Mouse (Mus musculus) forebrain, embryonic 16.5 days (tissue): Measurements from ENCODE around the gene Mpl. TPM values are rescaled to one million over a fixed set of nuclear protein-coding genes. Genes with fewer than 3 reads are reported as not detected.

Experiments used
- ATAC-seq: fragments of 200-750 bp; cut with Nextera tagmentation; 2 replicates; pipeline ENCODE4 v1.8.0; 2017; ENCODE audit warnings: mild to moderate bottlenecking, moderate library complexity
- H3K27ac ChIP-seq: fragments of 300-500 bp; sonication (generic); 2 replicates; pipeline ENCODE4 v1.5.1; 2014; ENCODE audit warnings: low read length, control low read depth
- H3K27me3 ChIP-seq: fragments of 300-500 bp; sonication (generic); replicated peaks from 2 replicates; pipeline ENCODE4 v1.6.1; 2014; ENCODE audit warnings: low read length; ENCODE audit not compliant: control insufficient read depth, insufficient read depth
- H3K36me3 ChIP-seq: fragments of 300-500 bp; sonication (generic); 2 replicates; pipeline ENCODE4 v1.6.1; 2014; ENCODE audit not compliant: control insufficient read depth, insufficient read depth
- H3K4me1 ChIP-seq: fragments of 300-500 bp; sonication (generic); replicated peaks from 2 replicates; pipeline ENCODE4 v1.6.1; 2014; ENCODE audit warnings: low read length; ENCODE audit not compliant: control insufficient read depth, insufficient read depth
- H3K4me2 ChIP-seq: fragments of 300-500 bp; sonication (generic); 2 replicates; pipeline ENCODE4 v1.6.1; 2014; ENCODE audit warnings: mild to moderate bottlenecking, low read length, control low read depth
- H3K4me3 ChIP-seq: fragments of 300-500 bp; sonication (generic); replicated peaks from 2 replicates; pipeline ENCODE4 v1.5.1; 2014; ENCODE audit warnings: mild to moderate bottlenecking, low read length, control low read depth
- H3K9ac ChIP-seq: fragments of 300-500 bp; sonication (generic); replicated peaks from 2 replicates; pipeline ENCODE4 v1.6.1; 2014; ENCODE audit warnings: low read depth, low read length, control low read depth
- H3K9me3 ChIP-seq: fragments of 300-500 bp; sonication (generic); 2 replicates; pipeline ENCODE4 v1.6.1; 2016; ENCODE audit warnings: low read length; ENCODE audit not compliant: control insufficient read depth
- WGBS: fragments of 180-500 bp; shearing (Covaris S2); extraction: QIAGEN DNeasy Blood & Tissue Kit; methylation state at CpG from one replicate; pipeline ENCODE4 v1.1.7; 2014; 5-methylcytosine and 5-hydroxymethylcytosine counted together
- polyA plus RNA-seq: library from polyadenylated mRNA; unstranded; fragments of >200 nt; fragmentation: Nextera tagmentation; extraction: Ambion mirVana; gene quantifications from 2 replicates; pipeline ENCODE4 v1.2.1, GENCODE M21; 2015

Gene Mpl
- polyA plus RNA-seq, 1 experiment from 2014 or later: not detected

DNA sequence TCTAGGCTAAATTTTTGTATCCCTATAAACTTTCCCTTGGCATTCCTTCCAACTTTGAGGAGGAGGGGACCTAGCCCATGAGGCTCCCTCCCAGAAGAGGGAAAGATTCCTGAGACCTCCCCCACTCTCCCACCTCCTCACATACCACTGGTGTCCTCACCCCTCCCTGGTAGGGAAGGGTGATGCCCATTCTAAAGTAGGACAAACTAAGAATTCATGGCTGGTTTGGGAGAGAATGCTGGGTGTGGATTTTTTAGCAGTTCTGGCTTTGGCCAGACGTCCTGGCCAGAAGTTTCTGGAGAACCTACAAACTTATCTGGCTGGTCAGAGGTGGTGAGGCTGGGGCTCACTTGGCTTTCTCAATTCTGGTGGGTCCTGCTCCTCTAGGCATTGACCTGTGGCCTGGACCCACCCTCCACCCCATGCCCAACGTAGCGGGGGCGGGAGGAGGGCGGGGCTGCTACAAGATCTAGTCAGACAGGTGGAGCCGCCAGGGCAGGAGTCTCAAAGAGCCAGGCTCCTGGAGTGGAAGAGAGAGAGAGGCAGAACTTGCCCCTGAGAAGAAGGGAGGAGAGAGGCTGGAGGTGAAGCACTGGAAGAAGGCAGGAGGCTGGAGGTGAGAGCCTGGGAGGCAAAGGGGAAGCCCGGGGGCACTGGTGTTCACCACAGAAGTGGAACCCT, 28.0 kb downstream of the Mpl start:
- no peaks in the 10 kb centered on the region for H3K27me3 ChIP-seq
- H3K4me1 ChIP-seq: peaks cover 18% of the 10 kb centered on the region
- no peak overlapping the region for H3K9ac ChIP-seq
- H3K9me3 ChIP-seq: no peaks in the 10 kb centered on the region
- H3K27ac ChIP-seq: no peak overlapping the region
- ATAC-seq: no peak
- H3K36me3 ChIP-seq: peaks cover 4% of the 10 kb centered on the region; the same call in 1 of the 2 replicates
- 59% methylated on average over 7 of the region's 7 CpGs for WGBS
- H3K4me2 ChIP-seq: no peak overlapping the region
- H3K4me3 ChIP-seq: no peak overlapping the region

DNA sequence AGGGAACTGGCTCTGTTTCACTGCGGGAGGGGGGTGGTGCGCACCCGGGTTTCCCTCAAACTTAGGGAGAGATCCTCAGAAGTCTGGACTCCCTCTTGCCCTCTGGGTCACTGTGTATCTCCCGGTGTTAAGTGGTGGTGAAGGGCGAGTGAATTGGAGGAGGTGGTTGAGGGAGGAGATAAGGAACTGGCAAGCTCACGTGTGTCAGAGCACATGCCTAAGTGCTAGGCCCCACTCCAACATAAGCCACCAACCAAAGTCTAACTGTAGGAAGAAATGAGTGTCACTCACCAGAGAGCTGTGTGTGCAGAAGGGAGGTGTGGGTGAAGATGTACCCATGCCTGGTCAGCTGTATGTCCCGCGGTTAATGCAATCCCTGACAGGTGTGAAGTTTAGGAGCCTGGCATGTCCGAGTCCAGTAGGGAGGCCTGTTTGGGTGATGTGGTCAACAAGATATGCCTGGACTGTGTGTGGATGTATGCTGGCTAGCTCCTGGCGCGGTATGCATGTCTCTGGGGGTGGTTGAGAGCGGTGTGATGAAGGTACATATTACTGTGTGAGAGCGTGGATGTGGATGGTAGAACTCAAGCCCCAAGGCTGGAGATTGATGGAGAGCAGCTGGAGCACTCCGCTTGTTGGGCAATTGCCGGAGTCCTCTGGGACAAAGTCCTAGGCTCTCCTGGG, 28.6 kb downstream of the Mpl start:
- Histone ChIP-seq H3K27ac (peak overlapping the region; percentile 37), H3K4me2 (peak overlapping the region; percentile 80), H3K4me1 (peaks cover 18% of the 10 kb centered on the region), H3K4me3 (peak overlapping the region; percentile 48), H3K9ac (peak overlapping the region; percentile 73), H3K27me3 (no peaks in the 10 kb centered on the region), H3K36me3 (peaks cover 4% of the 10 kb centered on the region; the same call in 1 of the 2 replicates), H3K9me3 (no peaks in the 10 kb centered on the region)
- peak; percentile 8; the same call in 1 of the 2 replicates for ATAC-seq
- 55% methylated on average over 15 of the region's 15 CpGs for WGBS

DNA sequence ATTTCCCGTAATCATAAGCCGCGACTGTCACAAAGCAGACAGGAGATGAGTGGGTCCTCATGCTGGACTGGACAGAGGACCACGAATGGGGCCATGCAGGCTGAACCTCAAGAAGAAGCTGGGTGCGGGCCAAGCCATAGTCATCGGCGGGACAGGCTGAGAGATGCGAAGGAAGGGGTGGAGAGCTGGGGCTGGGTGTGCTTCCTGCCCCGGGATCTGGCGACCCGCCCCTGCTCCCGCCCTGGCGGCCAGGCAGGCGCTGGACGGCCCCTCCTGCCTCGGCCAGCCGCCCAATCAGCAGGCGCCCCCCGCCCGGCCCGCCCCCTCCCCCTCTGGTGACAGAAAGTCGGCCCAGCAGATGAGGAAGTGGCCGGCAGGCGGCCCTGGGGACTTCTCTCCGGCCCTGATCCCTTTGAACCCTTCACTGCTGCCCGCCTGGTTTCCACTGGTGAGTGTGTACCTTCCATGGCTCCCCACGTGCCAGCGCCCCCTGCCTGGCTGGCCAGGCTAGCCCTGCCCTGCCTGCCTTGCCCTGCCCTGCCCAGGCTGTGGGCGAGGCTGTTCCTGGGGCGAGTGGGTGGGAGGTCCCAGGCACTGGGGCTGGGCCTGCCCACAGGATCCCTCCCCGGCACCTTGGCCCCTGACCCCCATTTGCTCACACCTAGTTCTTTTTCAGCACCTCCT, 29.4 kb downstream of the Mpl start, which contains the start of gene Elovl1:
Elovl1 (plus strand) TSS at position 326 of the 684 bp plus-strand sequence.
- peak; percentile 91 for ATAC-seq
- Histone ChIP-seq H3K27ac (peak within 1 kb of the TSS; percentile 37), H3K9ac (peak within 1 kb of the TSS; percentile 73), H3K36me3 (peaks cover 4% of the 10 kb centered on the region; the same call in 1 of the 2 replicates), H3K27me3 (no peaks in the 10 kb centered on the region), H3K4me3 (peak within 1 kb of the TSS; percentile 48), H3K4me1 (peaks cover 18% of the 10 kb centered on the region), H3K9me3 (no peaks in the 10 kb centered on the region), H3K4me2 (peak within 1 kb of the TSS; percentile 80)
- WGBS: under 1% methylated on average over 22 of the region's 31 CpGs

DNA sequence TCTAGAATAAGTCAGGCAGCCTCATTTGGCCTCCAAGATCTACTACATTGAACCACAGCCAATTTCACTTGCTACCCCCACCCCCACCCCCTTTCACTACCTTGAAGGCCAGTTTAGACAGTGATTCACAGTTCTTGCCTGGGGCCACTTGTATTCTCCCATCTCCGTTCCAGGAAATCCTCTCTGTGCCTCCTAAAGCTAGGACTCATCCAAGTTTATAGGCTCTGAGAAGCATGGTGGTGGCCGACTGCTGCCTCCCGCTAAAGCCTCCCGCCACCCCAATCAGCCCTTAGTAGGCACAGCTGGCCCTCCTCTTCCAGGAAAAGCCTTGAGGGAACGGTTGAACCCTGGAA, 29.9 kb downstream of the Mpl start:
- 0% methylated on average over 5 of the region's 5 CpGs for WGBS
- Histone ChIP-seq H3K36me3 (peaks cover 4% of the 10 kb centered on the region; the same call in 1 of the 2 replicates), H3K27me3 (no peaks in the 10 kb centered on the region), H3K27ac (peak overlapping the region; percentile 31; the same call in 1 of the 2 replicates), H3K4me2 (peak overlapping the region; percentile 80), H3K4me1 (peaks cover 18% of the 10 kb centered on the region), H3K9ac (peak overlapping the region; percentile 73), H3K9me3 (no peaks in the 10 kb centered on the region), H3K4me3 (peak overlapping the region; percentile 48)
- ATAC-seq: no peak

DNA sequence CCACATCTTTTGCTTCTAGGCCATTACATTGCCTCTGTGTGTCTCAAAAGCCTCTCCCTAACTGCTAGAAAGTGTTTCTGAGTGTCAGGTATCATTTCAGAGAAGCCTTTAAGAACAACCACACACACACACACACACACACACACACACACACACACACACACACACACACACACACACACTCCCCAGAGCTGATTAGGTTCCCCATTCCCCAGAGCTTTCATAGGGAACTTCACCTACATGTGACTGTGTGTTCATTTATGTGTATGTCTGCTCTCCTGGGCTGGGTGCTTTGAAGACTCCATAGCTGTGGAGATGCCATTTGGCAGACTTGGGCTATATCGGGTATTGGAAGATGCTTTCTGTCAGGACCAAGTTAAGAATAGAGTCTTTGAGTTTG, 31.9 kb downstream of the Mpl start:
- WGBS: 88% methylated on average over 1 of the region's 1 CpGs
- no peak overlapping the region for H3K27ac ChIP-seq
- H3K9ac ChIP-seq: no peak overlapping the region
- H3K4me1 ChIP-seq: peaks cover 18% of the 10 kb centered on the region
- no peak overlapping the region for H3K4me3 ChIP-seq
- ATAC-seq: no peak
- H3K27me3 ChIP-seq: no peaks in the 10 kb centered on the region
- H3K9me3 ChIP-seq: no peaks in the 10 kb centered on the region
- H3K4me2 ChIP-seq: no peak overlapping the region
- peaks cover 8% of the 10 kb centered on the region for H3K36me3 ChIP-seq

DNA sequence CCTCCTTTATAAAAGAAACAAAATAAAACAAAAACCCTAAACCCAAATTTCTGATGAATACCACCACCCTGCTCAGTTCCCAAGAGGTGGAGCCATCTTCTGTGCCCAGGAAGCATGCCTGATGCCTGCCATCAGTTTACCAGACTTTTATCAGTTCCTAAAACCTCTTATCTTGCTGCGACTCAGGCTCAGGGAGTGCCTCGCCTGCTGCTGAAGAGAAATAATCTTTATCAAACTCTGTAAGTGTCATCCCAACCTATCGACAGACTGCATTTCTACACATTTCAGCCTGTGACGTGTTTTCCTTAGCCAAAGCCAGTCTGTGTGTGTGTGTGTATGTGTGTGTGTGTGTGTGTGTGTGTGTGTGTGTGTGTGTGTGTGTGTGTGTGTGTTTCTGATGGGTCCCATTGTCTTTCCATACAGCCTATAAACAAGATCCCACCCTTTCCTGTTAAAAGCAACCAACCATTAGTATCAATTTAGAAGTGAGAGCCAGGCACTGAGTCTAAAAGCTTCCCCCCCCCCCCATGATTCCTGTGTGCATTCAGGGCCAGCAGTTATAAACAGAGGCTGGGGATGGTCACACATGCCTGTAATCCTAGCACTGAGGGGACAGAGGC, 32.7 kb downstream of the Mpl start:
- Histone ChIP-seq H3K4me2 (no peak overlapping the region), H3K9ac (no peak overlapping the region), H3K9me3 (no peaks in the 10 kb centered on the region), H3K4me3 (no peak overlapping the region), H3K27ac (no peak overlapping the region), H3K27me3 (no peaks in the 10 kb centered on the region), H3K4me1 (peaks cover 18% of the 10 kb centered on the region), H3K36me3 (peaks cover 12% of the 10 kb centered on the region)
- ATAC-seq: no peak
- WGBS: 86% methylated on average over 4 of the region's 4 CpGs

DNA sequence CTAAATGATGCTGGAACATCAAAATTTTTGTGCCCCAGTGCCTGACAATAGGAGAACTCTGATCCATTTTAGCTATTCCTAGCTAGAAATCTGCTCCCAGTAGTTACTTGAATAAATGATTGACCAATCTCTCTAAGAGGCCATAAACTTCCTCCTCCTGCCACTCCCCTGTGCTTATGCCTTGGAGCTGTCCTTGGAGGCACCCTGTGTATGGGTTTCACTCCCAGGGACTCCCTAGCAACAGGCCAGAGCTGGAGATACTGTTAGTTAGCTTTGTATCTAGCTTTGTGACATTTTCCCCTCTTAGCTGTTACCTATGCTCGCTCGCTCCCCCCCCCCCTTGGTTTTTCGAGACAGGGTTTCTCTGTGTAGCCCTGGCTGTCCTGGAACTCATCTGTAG, 35.9 kb downstream of the Mpl start:
- H3K27me3 ChIP-seq: no peaks in the 10 kb centered on the region
- H3K27ac ChIP-seq: no peak overlapping the region
- H3K9me3 ChIP-seq: no peaks in the 10 kb centered on the region
- H3K4me1 ChIP-seq: no peaks in the 10 kb centered on the region
- no peak overlapping the region for H3K4me2 ChIP-seq
- H3K4me3 ChIP-seq: no peak overlapping the region
- 94% methylated on average over 3 of the region's 3 CpGs for WGBS
- no peak for ATAC-seq
- H3K36me3 ChIP-seq: peaks cover 27% of the 10 kb centered on the region
- no peak overlapping the region for H3K9ac ChIP-seq

DNA sequence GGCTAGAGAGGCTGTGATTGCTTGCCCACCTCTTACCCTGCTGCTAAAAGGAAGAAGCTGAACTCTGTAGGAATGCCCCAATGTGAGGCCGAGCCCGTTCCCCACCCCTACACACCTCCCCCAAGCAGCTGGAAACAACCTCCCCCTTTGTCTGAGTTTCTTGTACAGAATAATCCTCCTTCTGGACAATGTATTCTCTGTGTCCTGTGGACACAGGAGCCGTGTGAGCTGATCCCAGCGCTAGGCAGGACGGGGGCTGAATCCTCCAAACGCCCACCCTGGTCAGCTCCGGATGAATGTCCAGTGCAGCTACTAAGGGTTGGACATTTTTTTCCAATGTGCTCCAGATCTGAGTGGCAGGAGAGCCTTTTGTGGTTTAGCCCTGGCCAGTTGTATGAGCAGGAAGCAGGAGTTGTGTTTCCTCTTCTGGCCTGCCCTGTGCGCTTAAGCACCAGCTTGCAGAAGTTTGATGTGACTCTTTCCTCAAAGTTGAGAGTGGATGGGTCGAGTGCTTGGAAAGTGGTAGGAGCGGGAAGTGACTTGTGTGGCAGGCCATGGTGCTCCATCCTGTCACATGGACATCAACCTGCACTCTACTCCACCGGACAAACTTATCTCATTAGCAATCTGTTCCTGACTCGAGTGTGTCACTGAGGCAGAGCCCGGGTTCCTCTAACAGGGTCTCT, 40.1 kb downstream of the Mpl start:
- ATAC-seq: no peak
- no peaks in the 10 kb centered on the region for H3K9me3 ChIP-seq
- H3K4me3 ChIP-seq: no peak overlapping the region
- peaks cover 56% of the 10 kb centered on the region for H3K36me3 ChIP-seq
- 83% methylated on average over 13 of the region's 13 CpGs for WGBS
- no peaks in the 10 kb centered on the region for H3K27me3 ChIP-seq
- no peak overlapping the region for H3K4me2 ChIP-seq
- H3K9ac ChIP-seq: no peak overlapping the region
- no peak overlapping the region for H3K27ac ChIP-seq
- no peaks in the 10 kb centered on the region for H3K4me1 ChIP-seq
